Mouse (Mus musculus) cerebral cortex, adult 2 months (tissue): ENCODE results near the gene Gpr161.

Experiments used
- WGBS: fragments of 180-500 bp; shearing (Covaris S2); methylation state at CpG from one replicate; pipeline ENCODE4 v1.1.7; 2018; 5-methylcytosine and 5-hydroxymethylcytosine counted together

Gene Gpr161

GRCm38 (mm10) chr1:165295489-165295888 lies at the start of gene Gpr161:
Gpr161 (plus strand) TSS chr1:165295789.
- WGBS: 100% methylated on average over 1 of the region's 1 CpGs

DNA sequence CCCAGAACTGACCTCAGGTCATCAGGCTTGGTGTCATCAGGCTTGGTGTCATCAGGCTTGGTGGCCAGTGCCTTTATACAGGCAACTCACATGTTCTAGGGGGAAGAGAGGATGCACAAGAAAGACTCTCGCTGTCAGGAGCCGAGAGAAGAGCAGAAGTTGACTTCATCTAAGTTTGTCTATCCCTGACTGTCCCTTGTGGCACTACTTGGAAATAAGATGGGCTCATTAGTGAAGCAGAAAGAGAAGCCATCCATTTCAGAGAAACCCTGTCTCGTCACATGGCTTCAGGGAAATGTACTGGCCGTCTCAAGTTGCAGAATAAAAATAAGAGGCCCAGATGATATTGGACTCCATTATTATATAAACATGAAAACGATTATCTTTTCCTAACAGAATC lies 49.0 kb upstream of the Gpr161 start:
- 85% methylated on average over 5 of the region's 5 CpGs for WGBS

DNA sequence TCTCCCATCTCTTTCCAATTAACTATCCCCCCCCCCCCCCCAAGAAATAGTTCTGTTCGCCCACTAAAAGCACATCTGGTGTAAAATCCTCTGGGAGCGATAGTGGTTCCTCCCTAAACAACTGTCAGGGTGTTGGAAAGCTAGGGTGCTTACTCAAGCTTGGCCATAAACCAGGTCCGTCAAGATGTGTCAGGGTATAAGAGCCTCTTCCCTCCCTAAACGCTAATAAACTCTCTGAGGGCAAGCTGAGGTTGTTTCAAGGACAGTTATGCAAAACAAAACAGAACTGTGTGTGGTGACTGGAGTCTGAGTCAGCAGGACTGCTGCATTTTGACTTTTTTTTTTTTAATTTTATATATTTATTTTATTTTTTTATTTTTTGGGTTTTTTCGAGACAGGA lies 48.5 kb upstream of the Gpr161 start:
- 83% methylated on average over 5 of the region's 5 CpGs for WGBS

GRCm38 (mm10) chr1:165247788-165248187 lies 47.8 kb upstream of the Gpr161 start:
- WGBS: 80% methylated on average over 3 of the region's 3 CpGs

GRCm38 (mm10) chr1:165248842-165249241 lies 46.7 kb upstream of the Gpr161 start:
- WGBS: 69% methylated on average over 4 of the region's 4 CpGs

DNA sequence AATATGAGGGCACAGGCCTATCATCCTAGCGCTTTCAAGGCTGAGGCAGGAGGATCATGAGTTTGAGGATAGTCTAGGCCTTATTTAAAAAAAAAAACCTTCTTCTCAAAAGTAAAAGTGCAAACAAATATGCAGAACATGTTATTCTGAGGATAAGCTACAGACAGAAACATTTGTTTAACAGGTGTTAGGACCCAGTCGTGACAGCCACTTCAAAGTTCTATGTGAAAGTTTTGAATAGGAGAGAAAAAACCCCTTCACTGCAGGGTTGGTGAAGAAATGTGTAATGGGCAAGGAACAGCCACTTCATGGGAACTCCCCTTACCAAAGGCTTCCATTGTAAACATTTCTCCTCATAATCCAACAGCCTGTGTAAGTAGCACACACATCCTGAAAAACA lies 45.0 kb upstream of the Gpr161 start:
- 91% methylated on average over 2 of the region's 2 CpGs for WGBS

- WGBS: 52% methylated on average over 11 of the region's 11 CpGs
Observed at GRCm38 (mm10) chr1:165252027-165252671, 43.4 kb upstream of the Gpr161 start.

DNA sequence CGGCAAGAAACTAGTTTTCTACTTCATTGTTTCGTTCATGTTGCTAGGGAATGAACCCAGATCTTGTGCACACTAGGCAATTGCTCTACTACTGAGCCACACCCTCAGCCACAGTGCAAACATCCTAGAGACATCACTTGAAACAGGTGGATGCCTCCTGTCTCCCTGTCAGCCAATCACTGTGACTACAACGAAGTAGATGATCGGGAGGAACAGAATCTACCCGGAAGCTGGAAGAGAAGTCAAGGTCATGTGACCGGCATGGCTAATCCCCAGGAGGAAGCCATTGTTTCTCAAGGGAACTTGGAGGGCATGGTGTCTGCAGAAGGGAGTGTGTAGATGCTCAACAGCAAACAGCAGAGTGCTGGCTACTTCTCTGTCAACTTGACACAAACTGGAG lies 20.6 kb upstream of the Gpr161 start:
- WGBS: 91% methylated on average over 6 of the region's 6 CpGs

- WGBS: 63% methylated on average over 10 of the region's 10 CpGs
Observed at GRCm38 (mm10) chr1:165280741-165281140, 14.8 kb upstream of the Gpr161 start.

- WGBS: 2% methylated on average over 64 of the region's 71 CpGs
Observed at GRCm38 (mm10) chr1:165281351-165282221, 14.0 kb upstream of the Gpr161 start.

- 2% methylated on average over 35 of the region's 35 CpGs for WGBS
Observed at GRCm38 (mm10) chr1:165282222-165282966, 13.2 kb upstream of the Gpr161 start.

GRCm38 (mm10) chr1:165282967-165283345 lies 12.6 kb upstream of the Gpr161 start:
- 38% methylated on average over 7 of the region's 7 CpGs for WGBS

DNA sequence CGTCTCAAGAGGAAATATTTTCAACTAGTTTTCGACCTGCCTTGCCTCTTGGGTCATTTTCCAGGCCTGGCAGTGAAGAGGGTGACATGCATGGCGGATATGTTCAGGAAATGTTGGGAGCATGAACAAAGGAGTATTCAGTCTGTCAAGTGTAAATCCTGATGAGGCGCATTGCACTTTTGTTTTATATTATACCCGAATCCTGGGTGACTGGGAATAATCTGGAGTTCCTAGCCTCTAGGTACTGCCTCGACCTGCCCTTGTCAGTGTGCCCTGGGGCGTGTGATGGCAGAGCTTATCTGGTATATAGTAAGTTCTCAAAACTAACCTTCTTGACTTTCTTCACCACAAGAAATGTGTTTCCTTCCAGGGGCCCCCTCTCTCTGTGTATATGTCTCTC lies 11.5 kb upstream of the Gpr161 start:
- WGBS: 76% methylated on average over 7 of the region's 7 CpGs

- WGBS: 88% methylated on average over 9 of the region's 9 CpGs
Observed at GRCm38 (mm10) chr1:165288165-165288564, 7.4 kb upstream of the Gpr161 start.

- 90% methylated on average over 4 of the region's 4 CpGs for WGBS
Observed at GRCm38 (mm10) chr1:165289831-165290230, 5.8 kb upstream of the Gpr161 start.

GRCm38 (mm10) chr1:165291606-165292005 lies 4.0 kb upstream of the Gpr161 start:
- WGBS: 85% methylated on average over 6 of the region's 6 CpGs

GRCm38 (mm10) chr1:165301108-165301507 lies 5.5 kb downstream of the Gpr161 start:
- 78% methylated on average over 3 of the region's 3 CpGs for WGBS

GRCm38 (mm10) chr1:165301567-165301966 lies 6.0 kb downstream of the Gpr161 start:
- 81% methylated on average over 2 of the region's 2 CpGs for WGBS

GRCm38 (mm10) chr1:165302455-165303208 lies 7.0 kb downstream of the Gpr161 start:
- 65% methylated on average over 13 of the region's 13 CpGs for WGBS

- 84% methylated on average over 6 of the region's 6 CpGs for WGBS
Observed at GRCm38 (mm10) chr1:165303209-165303608, 7.6 kb downstream of the Gpr161 start.

GRCm38 (mm10) chr1:165304341-165304740 lies 8.8 kb downstream of the Gpr161 start:
- 62% methylated on average over 7 of the region's 7 CpGs for WGBS

- WGBS: 77% methylated on average over 11 of the region's 11 CpGs
Observed at GRCm38 (mm10) chr1:165308180-165308579, 12.6 kb downstream of the Gpr161 start.
